Mouse (Mus musculus) cerebellum, adult 9-10 months (tissue): ENCODE measurements around the gene 6720489N17Rik.
"Not testable (repeated sequence)": the region's sequence is repeated elsewhere in the genome, so short reads cannot be mapped to it uniquely, and the experiment has no call there.

Experiments
- DNase-seq: peaks from one replicate; pipeline ENCODE4 v3.0.0; 2022

Gene 6720489N17Rik

GRCm38 (mm10) chr13:62623577-62624276 lies at the start of gene 6720489N17Rik:
6720489N17Rik (minus strand) TSS chr13:62624182.
- peak; percentile 71 for DNase-seq

DNA sequence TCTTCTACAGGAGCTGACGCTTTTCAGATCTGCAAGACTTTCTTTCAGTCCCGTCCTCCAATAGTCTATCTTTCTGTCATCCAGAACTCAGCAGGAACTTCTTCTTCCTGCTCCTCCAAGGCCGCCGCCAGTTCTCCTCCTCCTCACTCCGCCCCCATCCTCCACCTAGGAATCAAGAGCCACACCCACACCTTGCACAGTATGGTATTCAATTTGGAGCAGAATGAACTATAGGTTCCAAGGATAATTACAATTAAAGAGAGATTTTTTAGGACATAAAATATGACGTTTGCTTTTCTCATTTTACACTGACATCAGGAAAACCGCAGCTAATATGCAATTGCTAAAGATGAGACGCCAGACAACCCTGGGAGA lies 29.4 kb upstream of the 6720489N17Rik start:
- no peak for DNase-seq

DNA sequence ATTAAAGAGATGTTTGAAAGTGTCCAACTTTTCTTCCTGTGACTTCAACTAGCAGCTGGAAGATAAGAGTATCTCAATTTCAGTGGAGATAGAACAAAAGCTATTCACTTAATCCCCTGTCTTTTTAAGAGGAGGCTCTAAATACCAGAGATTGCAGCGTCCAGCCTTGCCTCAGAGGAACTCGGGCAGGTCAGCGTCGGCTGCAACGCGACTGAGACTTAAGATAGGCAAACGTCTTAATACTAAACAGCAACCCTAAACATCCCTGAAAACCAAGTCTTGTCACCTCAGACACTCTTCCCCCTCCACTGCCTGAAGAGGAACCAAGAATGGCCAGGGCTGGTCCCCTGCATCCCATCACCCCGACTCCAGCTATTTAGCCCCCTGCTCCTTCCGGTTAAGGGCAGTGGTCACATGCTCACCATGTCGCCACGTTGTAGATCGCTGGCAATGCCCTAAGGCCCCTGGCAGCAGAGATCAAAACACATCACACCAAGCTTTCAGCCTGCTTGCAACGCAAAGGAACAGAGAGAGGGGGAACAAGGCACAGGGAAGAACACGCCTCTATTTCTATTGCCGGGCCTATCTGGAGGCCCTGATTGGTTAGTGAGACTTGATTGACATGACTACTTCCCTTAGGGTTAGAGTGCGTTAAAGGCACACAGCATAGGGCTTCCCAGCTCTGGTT lies 28.8 kb upstream of the 6720489N17Rik start:
- peak; percentile 88 for DNase-seq

- DNase-seq, result peak; percentile 5
Measured at GRCm38 (mm10) chr13:62627071-62627470, 3.1 kb upstream of the 6720489N17Rik start.

DNA sequence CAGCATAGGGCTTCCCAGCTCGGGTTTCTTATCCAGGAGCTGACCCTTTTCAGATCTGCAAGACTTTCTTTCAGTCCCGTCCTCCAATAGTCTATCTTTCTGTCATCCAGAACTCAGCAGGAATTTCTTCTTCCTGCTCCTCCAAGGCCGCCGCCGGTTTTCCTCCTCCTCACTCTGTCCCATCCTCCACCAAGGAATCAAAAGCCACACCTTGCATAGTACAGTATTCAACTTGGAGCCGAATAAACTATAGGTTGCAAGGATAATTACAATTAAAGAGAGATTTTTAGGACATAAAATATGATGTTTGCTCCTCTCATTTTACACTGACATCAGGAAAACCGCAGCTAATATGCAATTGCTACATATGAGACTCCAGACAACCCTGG lies 289 bp upstream of the 6720489N17Rik start:
- not testable (repeated sequence) for DNase-seq

DNA sequence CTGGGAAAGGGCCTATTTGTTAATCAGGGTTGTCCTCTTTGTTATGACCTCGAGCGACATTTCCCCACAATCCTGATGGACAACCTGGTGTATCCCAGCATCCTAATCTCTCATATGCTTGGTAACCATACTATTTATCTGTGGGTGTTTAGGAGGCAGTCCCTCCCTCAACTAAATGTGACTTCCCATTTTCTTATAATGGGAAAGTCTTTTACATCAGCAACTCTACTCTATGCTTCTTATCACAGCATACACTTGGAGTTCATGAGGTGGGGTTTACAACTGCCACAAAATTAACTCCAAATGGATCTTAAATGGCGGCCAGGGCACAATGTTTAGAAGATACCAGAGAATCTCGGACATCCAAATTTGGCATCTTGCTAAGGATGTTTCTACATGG lies 6.5 kb downstream of the 6720489N17Rik start:
- DNase-seq, result not testable (repeated sequence)

DNA sequence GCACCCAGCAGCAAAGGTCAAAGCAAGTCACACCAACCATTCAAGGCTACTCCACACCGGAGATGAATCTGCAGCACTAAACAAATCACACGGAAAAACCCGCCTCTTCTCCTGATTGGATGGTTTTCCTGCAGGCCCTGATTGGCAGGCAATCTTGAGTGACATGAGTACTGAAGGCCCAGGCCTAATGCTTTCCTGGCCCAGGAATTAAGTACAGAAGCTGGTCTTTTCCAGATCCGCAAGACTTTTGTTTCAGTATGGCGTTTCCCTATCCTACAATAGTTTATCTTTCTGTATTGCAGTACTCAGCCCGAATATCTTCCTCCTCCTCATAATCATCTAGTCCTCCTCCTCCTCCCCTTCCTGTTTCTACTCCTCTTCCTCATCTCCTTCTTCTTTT lies 52.9 kb downstream of the 6720489N17Rik start, which contains the start of gene Zfp934:
Zfp934 (minus strand) TSS at position 101 of the 400 bp plus-strand sequence.
- DNase-seq, result not testable (repeated sequence)

DNA sequence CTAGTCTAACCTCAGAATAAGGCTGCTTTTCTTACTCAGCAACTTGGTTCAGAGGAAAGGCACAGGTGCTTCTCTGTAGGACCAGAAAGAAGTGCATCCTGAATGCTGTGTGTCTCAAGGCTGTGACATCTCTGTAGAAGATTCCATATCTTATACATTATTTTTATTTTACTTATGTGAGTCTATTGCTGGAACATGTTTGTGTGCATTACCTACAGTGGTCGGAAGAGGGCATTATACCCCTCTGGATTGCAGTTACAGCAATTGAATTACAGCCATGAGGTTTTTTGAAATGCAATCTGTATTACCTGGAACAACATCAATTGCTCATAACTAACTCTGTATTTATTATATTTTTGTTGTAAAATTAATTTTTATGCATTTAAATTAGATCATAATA lies 62.3 kb downstream of the 6720489N17Rik start:
- not testable (repeated sequence) for DNase-seq

GRCm38 (mm10) chr13:62558189-62559110 lies 65.5 kb downstream of the 6720489N17Rik start, which contains the start of gene Zfp935:
Zfp935 (minus strand) TSS chr13:62558511.
- DNase-seq, result peak; percentile 78
